Mouse (Mus musculus): ENCODE measurements around the gene Stard13. TPM values are rescaled to one million over a fixed set of nuclear protein-coding genes. Genes with fewer than 3 reads are reported as not detected.

The Stard13 gene
- total RNA-seq, 1 experiment from 2014 or later: not detected

DNA sequence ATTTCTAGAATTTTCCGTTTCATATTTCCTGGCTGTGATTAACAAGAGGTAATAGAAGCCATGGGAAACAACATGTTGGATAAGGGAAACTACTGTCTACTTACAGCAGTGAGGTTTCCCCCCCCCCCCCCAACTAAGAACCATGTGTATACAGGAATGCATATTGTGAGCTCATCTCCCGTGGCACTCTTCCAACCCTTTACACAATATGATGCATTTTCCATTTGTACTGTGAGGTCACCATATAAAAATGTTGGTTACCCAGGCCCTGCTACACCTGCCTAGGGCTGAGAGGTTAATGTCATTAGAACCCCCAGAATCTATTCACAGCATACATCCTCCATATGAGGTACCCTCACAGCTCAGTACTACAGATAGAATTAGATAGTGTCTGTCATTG, 115.8 kb downstream of the Stard13 start:
- no peak for ATAC-seq (replicated peaks; ENCODE audit: insufficient number of reproducible peaks, low FRiP score, low TSS enrichment, poor library complexity, severe bottlenecking)

DNA sequence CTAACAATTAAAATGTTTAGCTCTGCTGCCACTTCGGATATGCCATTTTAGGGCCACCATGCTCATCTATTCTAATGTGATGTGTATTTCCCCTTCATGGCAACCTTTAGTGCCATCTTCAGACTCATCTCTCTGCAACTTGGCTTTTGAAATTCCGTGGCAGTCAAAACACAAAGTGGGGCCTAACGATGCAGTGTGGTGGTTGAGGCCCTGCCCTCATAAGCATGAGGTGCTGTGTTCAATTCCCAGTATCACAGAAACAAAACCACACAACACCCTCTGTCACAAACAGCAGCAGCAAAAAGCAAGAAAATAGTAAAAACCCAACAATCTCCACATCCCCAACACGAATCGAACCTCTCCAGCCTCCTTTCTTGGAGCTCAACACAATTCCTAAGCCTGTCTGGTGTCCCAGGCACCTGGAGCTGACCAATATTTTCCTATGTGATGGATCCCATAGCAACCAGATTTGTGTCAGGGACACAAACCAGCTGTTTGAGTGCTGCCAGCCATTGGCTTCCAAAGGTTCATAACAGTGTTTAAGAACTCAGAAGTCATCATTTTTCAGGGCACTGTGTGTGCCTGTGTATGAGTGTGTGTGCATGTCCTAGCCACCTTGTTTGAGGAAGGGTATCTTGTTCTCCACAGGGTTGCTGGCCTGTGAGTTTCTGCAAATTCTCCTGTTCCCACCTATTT, 117.3 kb downstream of the Stard13 start:
- ATAC-seq (replicated peaks; ENCODE audit: insufficient number of reproducible peaks, low FRiP score, low TSS enrichment, poor library complexity, severe bottlenecking): no peak

DNA sequence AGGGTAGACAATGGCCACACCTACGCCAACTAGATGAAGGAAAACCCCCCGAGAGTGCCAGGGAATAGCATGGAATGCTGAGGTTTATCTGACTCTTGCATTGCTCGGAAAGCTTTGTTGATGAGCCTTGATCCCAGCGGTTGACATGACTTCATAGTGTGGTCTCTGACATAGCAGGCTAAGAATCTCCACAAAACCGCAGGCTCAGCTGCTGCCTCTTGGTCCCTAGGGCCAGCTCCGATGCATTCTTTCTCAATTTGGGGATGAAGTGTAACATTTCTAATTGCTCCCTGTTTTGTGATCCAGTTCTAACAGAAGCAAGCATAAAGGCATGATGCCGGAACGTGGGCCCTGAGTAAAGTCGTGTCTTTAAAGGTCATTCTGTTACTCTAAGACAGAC, 120.9 kb downstream of the Stard13 start:
- ATAC-seq (replicated peaks; ENCODE audit: insufficient number of reproducible peaks, low FRiP score, low TSS enrichment, poor library complexity, severe bottlenecking): no peak

DNA sequence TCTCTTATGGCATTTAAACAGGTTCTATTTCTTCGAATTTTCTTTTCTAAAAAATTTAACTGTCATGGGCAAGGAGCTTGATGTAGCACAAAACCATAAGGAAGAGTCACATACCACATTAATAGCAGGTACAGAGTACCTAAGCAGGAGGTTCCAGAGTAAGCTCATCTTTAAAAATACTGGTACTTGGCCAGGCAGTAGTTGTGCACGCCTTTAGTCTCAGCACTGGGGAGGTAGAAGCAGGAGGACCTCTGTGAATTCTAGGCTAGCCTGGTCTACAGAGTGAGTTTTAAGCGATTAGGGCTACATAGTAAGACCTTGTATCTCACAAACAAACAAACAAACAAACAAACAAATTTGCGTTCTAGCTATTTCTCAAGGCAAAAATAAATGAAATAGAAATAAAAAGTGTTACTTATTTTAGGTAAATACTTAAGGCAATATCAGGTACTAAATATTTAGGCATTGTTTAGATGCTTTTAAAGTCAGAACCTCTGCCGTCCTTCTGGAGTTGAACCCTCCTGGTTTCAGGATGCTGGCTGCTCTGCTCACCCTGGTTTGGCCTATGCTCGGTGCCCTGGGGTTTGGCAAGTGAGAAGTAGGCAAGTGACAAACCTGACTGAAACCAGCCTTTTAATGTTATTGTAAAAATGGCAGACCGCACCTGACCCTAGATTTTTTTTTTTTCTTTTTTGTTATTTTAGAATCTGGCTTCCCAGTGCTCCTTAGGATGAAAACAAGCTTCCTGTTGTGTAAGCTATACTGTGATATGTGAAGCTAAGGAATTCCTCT, 122.4 kb downstream of the Stard13 start:
- no peak for ATAC-seq (replicated peaks; ENCODE audit: insufficient number of reproducible peaks, low FRiP score, low TSS enrichment, poor library complexity, severe bottlenecking)

DNA sequence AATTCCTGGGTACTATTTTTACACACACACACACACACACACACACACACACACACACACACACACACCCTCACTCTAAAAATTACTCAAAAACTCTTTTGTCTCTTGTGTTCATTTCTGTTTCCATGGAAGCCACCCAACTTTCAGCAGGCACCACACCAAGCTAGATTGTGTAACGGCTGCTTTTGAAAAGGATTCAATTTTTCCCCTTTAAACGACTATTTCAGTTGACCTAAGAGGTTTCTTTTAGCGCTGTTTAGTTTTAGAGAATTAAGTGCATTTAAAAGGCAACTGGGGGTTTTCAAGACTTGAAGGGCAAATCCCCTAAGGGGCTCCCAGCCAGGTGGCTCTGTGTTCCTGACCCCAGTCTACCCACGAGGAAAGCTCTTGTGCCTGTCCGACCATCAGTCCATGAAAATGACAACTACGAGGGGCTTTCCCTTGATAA, 123.2 kb downstream of the Stard13 start:
- no peak for ATAC-seq (replicated peaks; ENCODE audit: insufficient number of reproducible peaks, low FRiP score, low TSS enrichment, poor library complexity, severe bottlenecking)

DNA sequence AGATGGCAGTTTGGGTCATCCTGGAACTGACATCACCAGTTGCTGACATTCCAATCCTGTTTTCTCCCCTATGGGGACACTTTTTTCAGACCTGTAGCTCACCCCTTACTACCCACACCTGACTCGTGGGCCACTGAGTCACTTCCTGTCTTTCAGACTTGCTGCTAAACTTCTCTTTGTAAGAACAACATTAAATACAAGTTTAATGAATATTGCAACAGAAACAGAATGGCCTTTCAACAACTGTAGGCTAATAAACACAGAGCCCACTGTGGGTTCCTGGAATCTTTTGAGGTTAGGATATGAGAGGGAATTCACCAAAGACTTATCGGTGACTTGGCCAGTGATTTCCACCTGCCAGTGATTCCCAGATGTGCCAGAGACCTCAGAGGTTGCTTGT, 123.8 kb downstream of the Stard13 start:
- ATAC-seq (replicated peaks; ENCODE audit: insufficient number of reproducible peaks, low FRiP score, low TSS enrichment, poor library complexity, severe bottlenecking): no peak

DNA sequence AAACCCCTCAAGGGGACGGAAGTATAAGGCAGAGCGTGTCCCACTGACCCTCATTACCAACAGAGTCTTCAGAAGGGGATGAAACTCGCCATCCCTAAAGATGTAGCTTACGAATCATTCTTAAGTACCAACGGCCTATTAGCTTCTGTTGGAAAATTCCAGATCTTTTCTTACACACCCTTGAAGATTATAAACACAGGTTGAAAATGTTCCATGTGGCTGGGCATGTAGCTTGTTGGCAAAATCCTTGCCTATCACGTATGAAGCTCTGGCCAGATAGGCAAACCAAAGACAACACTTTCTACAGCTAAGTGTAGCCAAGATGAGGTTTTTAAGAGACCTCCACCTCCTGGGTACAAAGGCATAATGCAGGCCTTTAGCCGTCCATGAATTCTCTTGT, 124.7 kb downstream of the Stard13 start:
- ATAC-seq (replicated peaks; ENCODE audit: insufficient number of reproducible peaks, low FRiP score, low TSS enrichment, poor library complexity, severe bottlenecking): no peak

DNA sequence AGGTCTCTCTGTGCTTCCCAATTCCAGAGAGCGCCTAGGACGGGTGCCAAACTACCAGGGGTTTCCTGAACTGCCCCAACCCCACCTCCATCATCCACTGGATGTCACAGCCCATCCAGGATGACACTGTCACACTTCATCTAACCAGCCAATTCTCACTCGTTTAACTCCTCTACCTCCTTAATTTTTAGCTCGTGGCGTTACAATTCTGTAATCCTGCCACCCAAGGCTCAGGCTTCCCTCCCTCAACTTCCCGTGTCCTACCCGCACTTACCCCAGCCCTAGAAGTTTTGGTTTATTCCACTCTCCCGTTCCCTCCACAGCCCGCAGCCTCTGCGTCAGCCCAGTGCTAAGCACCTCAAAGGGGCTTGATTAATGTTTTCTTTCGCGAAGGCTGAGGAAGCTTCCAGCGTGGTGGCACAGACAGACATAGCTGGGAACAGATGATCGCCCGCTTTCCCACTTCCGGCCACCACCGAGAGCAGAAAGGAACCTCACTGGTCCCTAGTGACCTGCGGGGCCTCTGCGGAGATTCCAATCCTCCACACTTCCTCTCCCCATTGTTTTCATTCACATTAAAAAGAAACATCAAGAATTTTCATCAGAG, 125.2 kb downstream of the Stard13 start:
- no peak for ATAC-seq (replicated peaks; ENCODE audit: insufficient number of reproducible peaks, low FRiP score, low TSS enrichment, poor library complexity, severe bottlenecking)

DNA sequence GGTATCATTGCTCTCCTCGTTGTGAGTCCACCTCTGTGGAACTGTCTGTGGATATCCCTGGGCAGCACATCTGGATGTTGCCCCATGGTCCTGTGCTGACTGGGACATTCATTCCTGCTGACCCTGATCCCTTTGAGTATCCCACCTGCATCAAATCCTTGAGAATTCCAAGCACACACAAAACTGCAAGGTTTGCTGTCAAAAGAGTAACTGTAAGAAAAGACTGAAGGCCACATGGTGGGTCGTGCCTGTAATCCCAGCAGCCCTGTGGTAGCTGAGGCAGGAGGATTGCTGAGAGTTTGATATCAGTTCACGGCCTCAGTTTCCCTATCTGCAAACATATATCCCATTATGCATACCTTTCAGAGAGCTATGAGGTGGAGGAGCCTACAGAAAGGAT, 126.8 kb downstream of the Stard13 start:
- no peak for ATAC-seq (replicated peaks; ENCODE audit: insufficient number of reproducible peaks, low FRiP score, low TSS enrichment, poor library complexity, severe bottlenecking)

DNA sequence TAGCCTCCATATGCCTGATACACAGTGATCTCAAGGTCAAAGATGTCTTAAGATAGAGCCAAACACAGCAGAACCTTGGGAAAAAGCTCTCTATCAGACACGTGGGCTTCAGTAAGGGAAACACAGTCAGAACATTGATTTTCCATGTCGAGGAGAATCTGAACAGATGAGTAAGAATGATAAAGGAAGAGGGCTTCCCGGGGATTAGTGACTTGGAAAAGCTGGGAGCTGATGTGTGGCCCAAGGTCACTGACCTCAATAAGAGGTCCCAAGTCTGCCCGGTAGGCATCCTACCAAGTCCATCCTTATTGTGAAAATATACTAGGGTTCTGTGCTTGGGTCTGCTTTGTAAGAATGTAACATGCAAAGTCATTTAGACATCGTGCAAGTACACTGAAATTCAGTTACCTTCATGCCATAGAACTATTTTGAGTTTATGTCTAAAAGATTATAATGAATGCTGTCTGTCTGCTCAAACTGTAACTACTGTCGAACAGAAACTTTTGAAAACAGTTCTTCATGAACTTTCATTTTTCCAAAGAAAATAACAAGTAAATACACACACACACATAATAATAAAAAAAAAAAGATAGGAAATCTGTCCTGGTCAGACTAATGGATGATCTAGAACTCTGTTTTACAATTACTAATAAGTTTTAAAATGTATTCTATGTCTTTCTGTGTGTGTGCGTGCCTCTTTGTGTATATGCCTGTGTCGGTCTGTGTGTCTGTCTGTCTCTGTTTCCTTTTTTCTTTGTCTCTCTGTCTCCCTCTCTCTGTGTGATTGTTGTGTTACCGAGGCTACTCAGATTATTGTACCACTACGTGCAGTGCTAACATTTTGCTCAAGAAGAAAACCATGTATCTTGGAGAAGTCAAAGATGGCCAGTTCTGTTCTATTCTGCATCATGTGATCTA, 128.3 kb downstream of the Stard13 start:
- ATAC-seq (replicated peaks; ENCODE audit: insufficient number of reproducible peaks, low FRiP score, low TSS enrichment, poor library complexity, severe bottlenecking): no peak

DNA sequence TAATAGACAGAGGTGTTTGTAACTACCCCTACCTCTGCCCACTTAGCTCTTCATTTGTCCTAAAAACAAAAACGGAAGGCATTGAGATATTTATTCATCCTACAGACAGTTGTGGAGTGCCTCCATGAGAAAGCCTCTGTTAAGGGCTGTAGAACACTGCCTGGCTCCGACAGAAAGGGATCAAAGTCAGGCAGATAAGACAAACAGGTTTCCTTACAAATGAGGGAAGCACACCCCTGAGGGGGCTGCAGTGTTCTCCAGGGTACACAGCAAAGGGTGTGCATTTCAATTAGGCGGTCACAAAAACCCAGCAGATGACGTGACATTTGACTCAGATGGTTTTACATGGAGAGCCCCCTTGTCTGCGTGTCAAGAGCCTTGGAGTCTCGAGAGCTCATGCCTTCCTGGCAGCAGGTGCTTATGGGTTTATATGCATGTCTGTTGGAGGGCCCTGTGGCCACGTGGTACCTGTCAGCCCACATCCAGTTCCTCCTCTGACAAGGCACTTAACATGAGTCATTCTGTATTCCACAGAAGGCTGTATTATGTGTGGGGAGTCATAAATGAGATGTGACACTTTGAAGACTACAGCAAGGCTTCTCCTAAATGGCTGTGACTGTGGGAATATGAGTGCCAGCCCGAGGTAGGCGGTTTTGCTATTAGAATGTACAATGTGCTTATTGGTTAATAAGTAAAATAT, 129.1 kb downstream of the Stard13 start:
- ATAC-seq (replicated peaks; ENCODE audit: insufficient number of reproducible peaks, low FRiP score, low TSS enrichment, poor library complexity, severe bottlenecking): no peak

DNA sequence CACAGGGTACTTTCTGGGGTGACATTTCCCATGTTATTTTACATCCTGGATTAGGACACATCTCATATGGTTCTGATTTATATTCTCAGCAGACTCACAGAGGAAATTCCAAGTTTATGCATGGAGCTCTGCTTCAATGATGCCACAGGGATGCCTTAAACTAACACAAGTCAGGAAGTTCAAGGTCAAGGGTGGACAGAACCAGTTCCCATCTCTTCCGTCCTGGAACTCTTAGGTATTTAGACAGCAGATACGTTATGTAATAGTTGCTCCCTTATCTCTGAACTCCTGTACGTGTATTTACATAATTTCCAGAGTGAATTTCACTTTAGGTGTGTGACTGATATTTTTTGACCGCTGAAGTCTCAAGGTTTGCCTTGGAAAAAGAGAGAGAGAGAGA, 130.4 kb downstream of the Stard13 start:
- ATAC-seq (replicated peaks; ENCODE audit: insufficient number of reproducible peaks, low FRiP score, low TSS enrichment, poor library complexity, severe bottlenecking): no peak

DNA sequence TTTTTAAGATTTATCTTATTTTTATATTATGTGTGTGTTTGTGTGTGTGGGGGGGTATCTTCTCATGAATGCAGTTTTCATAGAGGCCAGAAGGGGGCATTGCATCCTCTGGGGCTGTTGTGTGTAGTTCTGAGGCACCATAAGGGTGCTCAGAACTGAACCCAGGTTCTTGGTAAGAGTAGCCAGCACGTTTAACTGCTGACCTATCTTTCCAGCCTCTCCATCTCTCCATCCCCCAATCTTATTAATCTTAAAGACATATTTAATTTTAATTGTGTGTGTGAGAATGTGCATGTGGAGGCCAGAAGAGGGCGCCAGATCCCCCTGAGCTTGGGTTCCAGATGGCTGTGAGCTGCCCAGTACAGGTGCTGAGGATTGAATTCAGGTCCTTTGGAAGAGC, 131.4 kb downstream of the Stard13 start:
- no peak for ATAC-seq (replicated peaks; ENCODE audit: insufficient number of reproducible peaks, low FRiP score, low TSS enrichment, poor library complexity, severe bottlenecking)

DNA sequence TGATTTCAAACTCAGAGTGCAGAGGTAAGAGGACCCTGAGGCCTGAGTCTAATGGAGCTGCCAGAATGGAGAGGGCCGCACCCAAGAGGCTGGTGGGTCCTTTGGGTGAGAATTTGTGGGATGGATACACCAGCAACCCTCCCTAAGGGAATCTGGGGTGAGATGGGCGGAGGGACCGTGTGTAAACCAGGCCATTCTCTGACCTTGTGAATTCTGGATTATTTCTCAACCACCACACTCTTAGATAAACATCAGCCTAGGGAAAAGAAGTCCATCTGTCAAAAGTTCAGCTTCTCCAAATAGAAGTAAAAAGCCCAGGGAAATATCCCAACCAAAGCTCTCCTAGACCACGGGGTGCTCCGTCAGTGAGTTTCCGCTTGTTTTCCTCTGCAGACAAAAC, 137.6 kb downstream of the Stard13 start:
- ATAC-seq (replicated peaks; ENCODE audit: insufficient number of reproducible peaks, low FRiP score, low TSS enrichment, poor library complexity, severe bottlenecking): no peak

DNA sequence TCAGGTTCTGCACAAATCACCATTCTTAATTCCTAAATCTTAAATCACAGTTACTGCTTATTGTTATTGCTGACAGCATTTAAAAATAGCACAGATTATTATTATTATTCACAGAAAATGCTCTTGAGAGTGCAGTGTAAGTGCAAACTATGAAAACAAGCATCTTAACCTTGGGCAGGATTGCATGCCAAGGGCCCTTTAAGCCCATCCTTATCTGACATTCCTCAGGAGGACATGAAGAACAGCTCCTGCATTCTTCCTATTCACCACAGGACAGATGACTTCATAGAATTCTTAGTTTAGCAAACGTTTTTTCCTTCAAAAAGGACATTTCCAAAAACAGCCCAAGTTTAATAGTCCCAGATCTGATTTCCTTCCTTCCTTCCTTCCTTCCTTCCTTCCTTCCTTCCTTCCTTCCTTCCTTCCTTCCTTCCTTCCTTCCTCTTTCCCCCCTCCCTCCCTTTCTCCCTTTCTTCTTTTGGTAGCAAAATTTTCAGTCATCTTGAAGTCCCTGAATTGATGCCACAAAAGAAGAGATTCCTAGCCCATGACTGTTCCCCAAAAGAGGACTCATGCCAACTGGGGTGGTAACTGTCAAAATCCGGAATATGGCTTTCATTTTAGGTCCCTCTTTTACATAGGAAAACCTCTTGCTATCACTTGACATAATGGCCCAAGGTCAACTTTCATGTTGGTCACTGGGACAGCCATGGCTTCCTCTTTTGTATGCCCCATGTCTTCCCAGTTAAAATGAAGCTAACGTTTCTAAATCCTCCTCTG, 140.6 kb downstream of the Stard13 start:
- no peak for ATAC-seq (replicated peaks; ENCODE audit: insufficient number of reproducible peaks, low FRiP score, low TSS enrichment, poor library complexity, severe bottlenecking)

DNA sequence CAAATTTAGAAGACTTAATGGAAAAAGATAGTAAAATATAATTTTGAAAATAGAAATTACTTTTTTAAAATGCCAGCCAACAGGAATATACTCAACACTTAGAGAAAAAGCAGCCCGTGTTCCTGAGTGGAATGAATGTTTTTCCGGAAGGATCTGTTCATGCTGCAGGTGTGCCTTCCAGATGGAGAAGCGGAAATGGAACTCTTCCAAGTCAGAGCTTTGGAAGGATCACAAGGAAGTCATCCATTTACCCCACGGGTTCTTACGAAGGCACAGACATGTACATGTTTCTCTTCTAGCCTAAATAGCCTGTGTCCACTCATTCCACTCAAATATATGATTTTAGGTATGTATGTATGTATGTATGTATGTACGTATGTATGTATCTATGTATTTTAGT, 142.6 kb downstream of the Stard13 start:
- ATAC-seq (replicated peaks; ENCODE audit: insufficient number of reproducible peaks, low FRiP score, low TSS enrichment, poor library complexity, severe bottlenecking): no peak

DNA sequence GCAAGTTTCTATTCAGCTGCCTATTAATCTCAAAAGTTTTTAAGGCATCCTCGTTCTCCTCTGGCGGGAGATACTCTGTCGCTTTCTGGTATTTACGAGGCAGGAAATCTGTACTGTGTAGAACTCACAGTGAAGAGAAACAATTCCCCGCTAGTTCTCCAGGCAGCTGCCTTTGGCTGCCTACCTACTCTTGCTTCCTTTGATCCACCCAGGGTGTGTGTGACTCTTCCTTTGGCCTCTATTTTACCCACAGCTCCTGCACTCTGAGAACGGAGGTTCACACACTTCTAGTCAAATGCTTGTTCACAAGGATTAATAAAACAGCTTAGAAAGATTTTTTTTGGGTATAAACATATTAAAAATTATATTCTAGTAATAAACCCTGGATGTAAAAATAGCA, 144.4 kb downstream of the Stard13 start:
- ATAC-seq (replicated peaks; ENCODE audit: insufficient number of reproducible peaks, low FRiP score, low TSS enrichment, poor library complexity, severe bottlenecking): no peak

All from monocyte, adult 5-6 weeks (primary cell).